Mouse (Mus musculus) stomach, postnatal 0 days (tissue): ENCODE measurements around the gene Ovol2.

Source experiments
- CTCF ChIP-seq: IDR thresholded peaks from 2 replicates; pipeline ENCODE4 v1.5.1; 2016; ENCODE audit warnings: antibody characterized with exemption, low read depth, mild to moderate bottlenecking, moderate library complexity
- EP300 ChIP-seq: optimal IDR thresholded peaks from 2 replicates; pipeline ENCODE3; 2016; ENCODE audit warnings: antibody characterized with exemption

- TF ChIP-seq EP300 (no peak), CTCF (no peak)
Measured at GRCm38 (mm10) chr2:144352843-144353242, 20.9 kb upstream of the Ovol2 start.
